Mouse (Mus musculus): ENCODE measurements around the gene Cs.

The Cs gene

DNA sequence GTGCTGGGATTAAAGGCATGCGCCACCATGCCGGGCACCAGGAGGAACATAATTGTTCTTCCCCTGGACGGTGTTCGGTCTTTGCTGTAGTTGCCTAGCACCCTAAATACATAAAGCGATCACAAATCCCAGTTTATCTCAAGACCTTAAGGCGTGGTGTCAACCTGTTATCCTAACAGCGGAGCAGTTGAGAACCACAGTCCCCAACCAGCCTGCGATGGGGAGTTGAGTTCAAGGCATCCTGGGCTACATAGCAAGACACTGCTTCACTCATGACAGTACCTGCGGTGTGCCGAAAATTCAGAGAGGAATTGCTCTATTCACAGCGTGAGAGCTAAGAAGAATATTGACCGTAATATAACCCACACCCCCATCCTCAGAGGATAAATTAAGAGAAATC lies 15.9 kb upstream of the Cs start:
- ChIA-PET POLR2A (interaction anchor here (0.6 to 12.0 kb wide), 110 partner anchors 8 to 856 kb away, joined by 3 to 252 read pairs (median 6); partner anchors contain the start of genes Pan2 (in 4 of the 4), Coq10a (in 3 of the 4), Cs (in 3 of the 4) and Zc3h10 (in 3 of the 4)), CTCF (interaction anchor here in 3 of 4 experiments (0.6 to 2.1 kb wide), 15 partner anchors 9 to 809 kb away, joined by 3 to 7 read pairs (median 4); partner anchors contain the start of genes Cs (in 1 of the 3), Nabp2 (in 1 of the 3), Pan2 (in 1 of the 3) and Rnf41 (in 1 of the 3))

GRCm38 (mm10) chr10:128322141-128323108 lies 15.1 kb upstream of the Cs start, which contains the start of gene Cnpy2:
Gene Cnpy2 (plus strand): TSS chr10:128322459.
- ChIA-PET POLR2A (interaction anchor here (0.6 to 12.0 kb wide), 163 partner anchors 9 to 857 kb away, joined by 3 to 252 read pairs (median 5); partner anchors contain the start of genes Coq10a (in 4 of the 4), Pan2 (in 4 of the 4), Cs (in 3 of the 4) and Esyt1 (in 3 of the 4)), CTCF (interaction anchor here (0.6 to 2.1 kb wide), 22 partner anchors 9 to 810 kb away, joined by 3 to 7 read pairs (median 4); partner anchors contain the start of genes Cs (in 1 of the 4), Nabp2 (in 1 of the 4), Pa2g4 (in 1 of the 4) and Pan2 (in 1 of the 4))

DNA sequence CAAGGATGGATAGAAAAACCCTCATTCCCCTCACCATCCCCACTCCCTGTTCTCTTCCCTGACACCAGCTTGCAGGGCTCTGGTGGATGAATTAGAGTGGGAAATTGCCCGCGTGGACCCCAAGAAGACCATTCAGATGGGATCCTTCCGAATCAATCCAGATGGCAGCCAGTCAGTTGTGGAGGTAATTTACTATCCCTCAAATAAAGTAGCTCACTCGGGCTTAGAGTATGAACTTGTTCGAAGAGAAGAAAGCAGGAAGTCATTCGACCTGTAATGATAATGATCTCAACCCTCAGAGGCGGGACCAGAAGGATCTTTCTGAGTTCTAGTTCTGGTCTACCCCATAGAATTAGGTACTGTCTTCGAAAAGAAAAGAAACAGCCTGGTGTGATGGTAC lies 14.0 kb upstream of the Cs start:
- ChIA-PET POLR2A (interaction anchor here in 3 of 4 experiments (0.6 to 12.0 kb wide), 64 partner anchors 8 to 655 kb away, joined by 3 to 252 read pairs (median 9); partner anchors contain the start of genes Coq10a (in 3 of the 3), Cs (in 3 of the 3), Pan2 (in 3 of the 3) and Spryd4 (in 3 of the 3)), CTCF (interaction anchor here in 2 of 4 experiments (1.2 to 2.1 kb wide), 5 partner anchors 11 to 681 kb away, joined by 4 to 6 read pairs (median 5); partner anchors contain the start of genes Cs (in 1 of the 2), Pan2 (in 1 of the 2) and Stat6 (in 1 of the 2))

- CTCF ChIA-PET = interaction anchor here in 3 of 4 experiments (0.5 to 1.1 kb wide), 7 partner anchors 8 to 127 kb away, joined by 3 to 6 read pairs (median 3); partner anchors contain the start of gene Cs (in 1 of the 3)
Observed at GRCm38 (mm10) chr10:128326825-128327224, 10.7 kb upstream of the Cs start.

DNA sequence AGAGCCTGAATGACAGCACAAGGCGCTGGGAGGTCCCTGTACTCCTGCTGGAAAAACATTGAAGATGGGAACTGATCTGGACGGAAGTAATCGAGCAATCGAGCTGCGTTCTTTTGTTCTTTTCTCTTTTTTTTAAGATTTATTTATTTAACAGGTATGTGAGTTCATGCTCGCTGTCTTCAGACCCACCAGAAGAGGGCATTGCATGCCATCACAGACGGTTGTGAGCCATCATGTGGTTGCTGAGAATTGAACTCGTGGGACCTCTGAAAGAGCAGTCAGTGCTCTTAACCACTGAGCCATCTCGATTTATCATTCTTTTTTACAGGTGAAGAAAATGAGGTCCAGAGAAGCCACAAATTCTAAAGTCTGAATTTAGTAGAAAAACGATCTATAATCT lies 9.9 kb upstream of the Cs start:
- POLR2A ChIA-PET = interaction anchor here in 3 of 4 experiments (0.7 to 12.0 kb wide), 8 partner anchors 10 to 257 kb away, joined by 3 to 252 read pairs (median 3); partner anchors contain the start of genes Coq10a (in 1 of the 3), Cs (in 1 of the 3) and Pan2 (in 1 of the 3)

More at GRCm38 (mm10) chr10:128326825-128327224, 10.7 kb upstream of the Cs start:
- POLR2A ChIA-PET = interaction anchor here (0.5 to 12.0 kb wide), 22 partner anchors 7 to 292 kb away, joined by 3 to 252 read pairs (median 6); partner anchors contain the start of genes Pan2 (in 3 of the 4), Cs (in 2 of the 4), Atp5b (in 1 of the 4) and Gls2 (in 1 of the 4)

GRCm38 (mm10) chr10:128332358-128333249 lies 4.9 kb upstream of the Cs start:
- CTCF ChIA-PET = interaction anchor here in 3 of 4 experiments (0.6 to 0.7 kb wide), 5 partner anchors 9 to 558 kb away, joined by 3 read pairs; partner anchors contain the start of gene Pa2g4 (in 1 of the 3)
- POLR2A ChIA-PET = interaction anchor here in 3 of 4 experiments (0.6 to 14.1 kb wide), 11 partner anchors 8 to 1272 kb away, joined by 3 to 252 read pairs (median 4); partner anchors contain the start of genes Cnpy2 (in 3 of the 3), Esyt1 (in 1 of the 3), Nabp2 (in 1 of the 3) and Rnf41 (in 1 of the 3)

More for the DNA sequence above, 9.9 kb upstream of the Cs start:
- CTCF ChIA-PET = interaction anchor here in 2 of 4 experiments (0.9 to 1.5 kb wide), 5 partner anchors 9 to 84 kb away, joined by 3 to 4 read pairs (median 3); partner anchors contain the start of genes Nabp2 (in 1 of the 2) and Rnf41 (in 1 of the 2)

DNA sequence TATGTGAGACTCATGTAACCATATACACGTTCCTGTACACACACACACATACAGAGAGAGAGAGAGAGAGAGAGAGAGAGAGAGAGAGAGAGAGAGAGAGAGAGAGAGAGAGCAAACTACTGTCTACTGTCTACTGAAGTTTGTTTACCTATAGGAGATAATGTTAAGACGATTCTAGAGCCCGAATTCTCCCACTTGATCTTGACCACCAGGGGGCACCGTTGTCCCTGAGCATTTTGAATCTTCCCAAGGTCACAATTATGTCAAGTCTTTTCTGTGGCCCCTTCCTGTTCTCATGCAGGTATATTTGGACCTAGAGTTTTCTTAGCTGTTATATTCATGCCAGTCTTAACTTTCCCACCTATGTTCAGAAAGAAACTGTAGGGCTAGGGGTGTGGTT lies 2.0 kb upstream of the Cs start:
- ChIA-PET CTCF (interaction anchor here (0.5 to 1.9 kb wide), 24 partner anchors 8 to 781 kb away, joined by 3 to 8 read pairs (median 3); partner anchors contain the start of genes Cnpy2 (in 2 of the 4), Nabp2 (in 1 of the 4), Pan2 (in 1 of the 4) and Rnf41 (in 1 of the 4)), POLR2A (interaction anchor here in 3 of 4 experiments (1.0 to 14.1 kb wide), 21 partner anchors 9 to 212 kb away, joined by 3 to 252 read pairs (median 4); partner anchors contain the start of genes Cnpy2 (in 3 of the 3), Zc3h10 (in 2 of the 3), Coq10a (in 1 of the 3) and Gls2 (in 1 of the 3))

DNA sequence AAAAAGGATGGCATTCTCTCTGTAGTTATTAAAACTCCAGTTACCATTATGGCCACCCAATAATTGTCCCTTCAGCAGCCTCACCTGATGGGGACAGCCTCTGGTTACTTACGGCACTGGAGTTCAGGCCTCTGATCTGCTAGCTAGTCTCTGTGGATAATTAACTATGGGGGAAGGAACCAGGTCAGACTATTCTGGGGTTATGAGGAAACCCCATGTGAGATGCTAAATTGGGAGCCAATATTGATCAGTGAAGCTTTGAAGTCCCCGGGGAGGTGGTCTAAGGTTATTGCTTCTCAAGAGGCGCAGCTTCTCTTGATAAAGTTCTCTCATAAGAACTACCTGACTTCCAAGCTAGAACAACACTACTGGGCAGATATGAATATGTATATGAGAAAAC lies 1.3 kb upstream of the Cs start:
- ChIA-PET CTCF (interaction anchor here in 3 of 4 experiments (0.6 to 1.3 kb wide), 6 partner anchors 8 to 75 kb away, joined by 3 to 5 read pairs (median 3); partner anchors contain the start of genes Cnpy2 (in 1 of the 3), Nabp2 (in 1 of the 3) and Rnf41 (in 1 of the 3)), POLR2A (interaction anchor here in 3 of 4 experiments (0.6 to 14.1 kb wide), 20 partner anchors 11 to 212 kb away, joined by 3 to 252 read pairs (median 4); partner anchors contain the start of genes Cnpy2 (in 3 of the 3), Pan2 (in 2 of the 3), Zc3h10 (in 2 of the 3) and Coq10a (in 1 of the 3))

GRCm38 (mm10) chr10:128336597-128336996 lies 937 bp upstream of the Cs start:
- ChIA-PET CTCF (interaction anchor here in 2 of 4 experiments (0.8 to 1.2 kb wide), 4 partner anchors 9 to 75 kb away, joined by 3 read pairs; partner anchors contain the start of genes Nabp2 (in 1 of the 2) and Rnf41 (in 1 of the 2)), POLR2A (interaction anchor here (0.6 to 14.1 kb wide), 28 partner anchors 8 to 302 kb away, joined by 3 to 252 read pairs (median 4); partner anchors contain the start of genes Cnpy2 (in 3 of the 4), Pan2 (in 2 of the 4), Zc3h10 (in 2 of the 4) and Gls2 (in 1 of the 4))

DNA sequence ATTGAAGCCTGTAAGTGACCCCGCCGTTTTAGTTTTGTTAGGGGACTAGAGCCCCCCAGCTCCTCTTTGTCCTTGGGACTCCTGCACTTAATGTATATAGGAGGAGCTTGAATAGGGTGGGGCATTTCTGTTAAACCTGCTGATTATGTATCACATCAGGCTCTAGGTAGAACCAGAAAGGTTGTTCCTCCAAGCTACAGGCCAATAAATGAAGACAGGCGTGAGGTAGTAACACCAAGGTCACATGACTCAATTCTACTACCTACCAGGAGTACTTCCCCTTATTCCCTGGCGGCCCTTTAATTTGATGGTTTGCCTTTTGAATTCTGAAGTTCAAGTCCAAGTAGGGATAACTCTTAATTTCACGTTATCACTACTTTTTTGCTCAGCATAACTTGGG lies 881 bp downstream of the Cs start:
- POLR2A ChIA-PET = interaction anchor here (0.5 to 14.1 kb wide), 51 partner anchors 9 to 676 kb away, joined by 3 to 252 read pairs (median 4); partner anchors contain the start of genes Cnpy2 (in 3 of the 4), Zc3h10 (in 3 of the 4), Nabp2 (in 2 of the 4) and Pa2g4 (in 2 of the 4)
- CTCF ChIA-PET = interaction anchor here in 2 of 4 experiments (0.7 to 2.1 kb wide), 9 partner anchors 12 to 662 kb away, joined by 3 to 7 read pairs (median 3); partner anchors contain the start of genes Cnpy2 (in 1 of the 2), Nabp2 (in 1 of the 2) and Rnf41 (in 1 of the 2)

- POLR2A ChIA-PET = interaction anchor here in 2 of 4 experiments (0.6 to 14.1 kb wide), 25 partner anchors 12 to 557 kb away, joined by 3 to 252 read pairs (median 7); partner anchors contain the start of genes Cnpy2 (in 2 of the 2), Nabp2 (in 2 of the 2), Pan2 (in 2 of the 2) and Rnf41 (in 2 of the 2)
- CTCF ChIA-PET = interaction anchor here in 2 of 4 experiments (0.7 to 2.1 kb wide), 5 partner anchors 17 to 662 kb away, joined by 3 to 7 read pairs (median 6); partner anchors contain the start of gene Cnpy2 (in 1 of the 2)
Observed at GRCm38 (mm10) chr10:128338948-128339347, 1.4 kb downstream of the Cs start.

- POLR2A ChIA-PET = interaction anchor here in 3 of 4 experiments (0.6 to 14.1 kb wide), 20 partner anchors 10 to 579 kb away, joined by 3 to 252 read pairs (median 4); partner anchors contain the start of genes Cnpy2 (in 2 of the 3), Coq10a (in 2 of the 3), Nabp2 (in 1 of the 3) and Naca (in 1 of the 3)
- CTCF ChIA-PET = interaction anchor here (0.5 to 1.4 kb wide), 13 partner anchors 9 to 259 kb away, joined by 3 to 8 read pairs (median 3); partner anchors contain the start of gene Stat2 (in 1 of the 4)
Observed at GRCm38 (mm10) chr10:128340257-128340656, 2.7 kb downstream of the Cs start.

DNA sequence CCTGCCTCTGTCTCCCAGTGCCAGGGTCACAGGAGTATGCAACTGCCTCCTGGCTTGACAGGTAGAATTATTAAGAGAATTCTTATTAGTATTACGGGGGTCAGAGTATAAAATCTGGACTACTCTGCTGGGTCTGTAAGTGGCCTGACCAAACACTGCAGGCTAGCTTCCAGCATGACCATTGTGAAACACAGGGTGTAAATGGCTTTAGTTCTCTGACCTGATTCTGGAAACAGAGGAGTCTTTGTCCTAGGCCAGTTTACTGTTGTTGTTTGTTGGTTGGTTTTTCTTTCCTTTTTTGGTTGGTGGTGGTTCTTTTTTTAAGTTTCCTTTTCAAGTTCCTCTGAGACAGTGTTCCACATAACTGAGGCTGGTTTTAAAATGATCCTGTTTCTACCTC lies 5.9 kb downstream of the Cs start:
- POLR2A ChIA-PET = interaction anchor here in 3 of 4 experiments (0.8 to 14.1 kb wide), 7 partner anchors 15 to 289 kb away, joined by 3 to 252 read pairs (median 4); partner anchors contain the start of genes Cnpy2 (in 1 of the 3) and Coq10a (in 1 of the 3)
- CTCF ChIA-PET = interaction anchor here in 2 of 4 experiments (0.7 kb wide), 3 partner anchors 96 to 293 kb away, joined by 5 to 14 read pairs (median 5); no protein-coding TSS in a partner anchor

DNA sequence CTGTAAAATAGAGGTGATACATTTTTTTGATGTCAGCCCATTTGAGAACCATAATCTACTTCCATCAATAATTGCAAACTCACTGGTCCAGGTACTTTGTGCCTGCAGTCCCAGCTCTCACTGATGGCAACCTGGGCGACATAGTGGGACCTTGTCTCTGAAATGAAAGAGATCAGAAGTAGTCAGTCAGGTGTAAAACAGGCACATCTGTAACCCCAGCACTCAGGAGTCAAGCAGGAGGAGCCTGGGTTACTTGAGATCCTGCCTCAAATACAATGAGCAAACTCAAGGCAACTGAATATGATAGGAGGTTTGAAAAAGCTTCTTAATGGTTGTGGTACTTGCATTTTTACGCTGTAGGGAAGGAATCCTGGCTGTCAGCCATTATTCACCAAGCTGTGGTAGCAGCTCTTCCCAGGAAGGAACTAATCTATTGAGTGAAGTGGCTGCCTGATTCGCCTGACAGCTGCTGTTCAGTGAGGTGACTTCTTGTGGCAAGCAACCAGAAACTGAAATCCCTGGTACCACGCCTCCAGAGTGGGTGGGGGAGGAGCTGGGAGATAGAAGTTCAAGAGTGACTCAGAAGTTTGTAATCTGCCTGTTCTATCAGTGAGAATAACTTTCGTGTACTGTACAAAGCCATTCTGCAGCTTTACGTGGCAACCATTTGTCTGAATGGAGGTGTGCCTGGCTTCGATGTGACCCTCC lies 7.2 kb downstream of the Cs start:
- ChIA-PET POLR2A (interaction anchor here (0.6 to 14.1 kb wide), 38 partner anchors 9 to 716 kb away, joined by 3 to 252 read pairs (median 5); partner anchors contain the start of genes Cnpy2 (in 3 of the 4), Coq10a (in 2 of the 4), Pan2 (in 2 of the 4) and Rnf41 (in 2 of the 4)), CTCF (interaction anchor here (0.5 to 1.7 kb wide), 26 partner anchors 10 to 818 kb away, joined by 3 to 14 read pairs (median 4); partner anchors contain the start of genes Cnpy2 (in 1 of the 4), Coq10a (in 1 of the 4) and Myl6 (in 1 of the 4))

All from embryonic stem cell, embryonic (primary cell).